Mouse (Mus musculus) fibroblast of lung, adult 2 months (primary cell): ENCODE measurements around the gene Zfyve28.

ENCODE experiments used
- DNase-seq: peaks from one replicate; pipeline ENCODE4 v3.0.0-alpha.2; 2011; ENCODE audit warnings: low read depth

Gene Zfyve28

GRCm38 (mm10) chr5:34177091-34177490 is 111.2 kb downstream of the Zfyve28 start:
- DNase-seq, result no peak

GRCm38 (mm10) chr5:34176691-34177090 is 111.6 kb downstream of the Zfyve28 start:
- no peak for DNase-seq

GRCm38 (mm10) chr5:34175403-34175694 is 112.9 kb downstream of the Zfyve28 start:
- no peak for DNase-seq

- no peak for DNase-seq
These were observed 113.5 kb downstream of the Zfyve28 start for GRCm38 (mm10) chr5:34174550-34175402.

GRCm38 (mm10) chr5:34174021-34174420 is 114.2 kb downstream of the Zfyve28 start:
- DNase-seq, result no peak

GRCm38 (mm10) chr5:34170726-34171125 is 117.5 kb downstream of the Zfyve28 start:
- DNase-seq, result no peak

- DNase-seq, result no peak
These were observed 118.3 kb downstream of the Zfyve28 start for GRCm38 (mm10) chr5:34169954-34170353.

GRCm38 (mm10) chr5:34168950-34169891 is 119.0 kb downstream of the Zfyve28 start, which contains the start of the genes Poln and Haus3:
Gene Poln (minus strand): TSS chr5:34169448.
Gene Haus3 (minus strand): TSS chr5:34169527.
- peak; percentile 96 for DNase-seq

GRCm38 (mm10) chr5:34167857-34168256 is 120.4 kb downstream of the Zfyve28 start:
- DNase-seq, result no peak

- DNase-seq, result no peak
These were observed 122.5 kb downstream of the Zfyve28 start for GRCm38 (mm10) chr5:34165793-34166192.

GRCm38 (mm10) chr5:34148476-34148875 is 139.8 kb downstream of the Zfyve28 start:
- DNase-seq, result no peak

- DNase-seq, result no peak
These were observed 140.7 kb downstream of the Zfyve28 start for GRCm38 (mm10) chr5:34147554-34147953.
